Mouse (Mus musculus): ENCODE data around the gene Limk1. TPM values are rescaled to one million over a fixed set of nuclear protein-coding genes. Genes with fewer than 3 reads are reported as not detected.

Gene Limk1
- polyA plus RNA-seq, 1 experiment from 2014 or later: 3.8 TPM

DNA sequence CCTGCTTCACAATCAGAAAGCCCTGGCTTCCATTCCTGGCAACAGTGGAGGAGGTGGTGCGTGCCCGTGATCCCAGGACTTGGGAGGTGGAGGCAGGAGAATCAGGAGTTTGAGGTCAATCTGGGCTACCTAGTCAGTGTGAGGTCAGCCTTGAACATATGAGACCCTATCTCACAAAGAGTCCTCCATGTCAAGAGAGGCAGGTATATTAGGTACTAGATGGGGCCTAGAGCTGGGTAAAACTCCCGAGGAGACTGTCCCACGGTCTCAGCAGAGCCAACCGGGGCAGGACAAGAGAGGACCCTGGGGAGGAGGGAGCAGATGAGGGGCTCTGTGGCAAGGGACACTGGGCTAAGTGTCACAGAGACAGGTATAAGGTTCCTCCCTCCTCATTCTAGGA lies 10.9 kb downstream of the Limk1 start:
- 82% methylated on average over 5 of the region's 5 CpGs for WGBS
- no peak overlapping the region for H3K4me3 ChIP-seq

DNA sequence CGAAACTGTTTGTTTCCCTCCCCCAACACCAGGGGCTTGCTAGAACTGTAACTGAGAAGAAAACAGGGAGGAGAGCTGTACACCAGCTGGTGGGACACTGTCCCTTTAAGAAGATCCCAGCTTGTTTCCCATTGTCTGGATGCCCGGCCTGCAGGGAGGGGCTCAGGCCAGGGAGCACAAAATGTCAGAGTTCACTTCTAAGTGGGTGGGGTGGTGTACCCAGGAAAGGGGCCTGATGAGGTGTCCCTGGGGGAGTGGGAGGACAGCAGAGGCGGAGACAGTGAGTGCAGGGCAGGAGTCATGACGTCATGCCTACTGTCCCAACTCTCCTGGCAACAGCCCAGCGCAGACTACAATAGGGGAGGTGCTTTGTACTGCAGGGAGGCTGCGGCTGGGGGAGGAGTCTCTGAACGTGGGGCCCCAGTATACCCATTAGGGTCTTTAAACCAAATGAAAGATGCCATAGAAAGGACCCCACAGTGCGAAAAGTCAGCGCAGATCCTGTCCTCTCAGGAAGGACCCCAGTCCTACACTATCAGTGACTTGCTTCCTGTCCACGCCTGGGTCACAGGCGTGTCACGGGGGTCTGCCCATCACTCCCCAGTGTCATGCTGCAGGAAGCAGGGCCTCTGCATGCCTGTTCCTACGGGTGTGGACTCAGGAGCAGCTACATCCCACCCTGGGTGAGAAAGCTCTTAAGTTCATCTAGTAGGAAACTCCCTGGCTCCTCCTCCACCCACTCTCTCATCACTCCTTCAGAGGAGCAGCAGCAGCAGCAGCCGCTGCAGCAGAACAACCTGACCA lies 12.2 kb downstream of the Limk1 start:
- peaks cover 60% of the 10 kb centered on the region for H3K4me1 ChIP-seq
- H3K9me3 ChIP-seq: no peaks in the 10 kb centered on the region
- peak overlapping the region; percentile 84 for H3K27ac ChIP-seq (replicated peaks)
- WGBS: 1% methylated on average over 14 of the region's 14 CpGs
- peak overlapping the region; percentile 52 for H3K4me3 ChIP-seq
- peak overlapping the region; percentile 82 for H3K4me2 ChIP-seq
- ATAC-seq (ENCODE audit: extremely low read depth, insufficient number of reproducible peaks, low FRiP score, low TSS enrichment): peak; percentile 75
- H3K27me3 ChIP-seq (replicated peaks): no peaks in the 10 kb centered on the region
- peak overlapping the region; percentile 77 for H3K9ac ChIP-seq
- H3K36me3 ChIP-seq: peaks cover 12% of the 10 kb centered on the region

More for the DNA sequence above, 10.9 kb downstream of the Limk1 start:
- Histone ChIP-seq H3K27me3 (replicated peaks) (no peaks in the 10 kb centered on the region), H3K36me3 (peaks cover 6% of the 10 kb centered on the region), H3K9me3 (no peaks in the 10 kb centered on the region), H3K27ac (replicated peaks) (0 out of 2 replicates have a peak overlapping the region, but pooled peaks have one; percentile 84), H3K9ac (no peak overlapping the region), H3K4me1 (peaks cover 62% of the 10 kb centered on the region), H3K4me2 (peak overlapping the region; percentile 82)
- no peak for ATAC-seq (ENCODE audit: extremely low read depth, insufficient number of reproducible peaks, low FRiP score, low TSS enrichment)

DNA sequence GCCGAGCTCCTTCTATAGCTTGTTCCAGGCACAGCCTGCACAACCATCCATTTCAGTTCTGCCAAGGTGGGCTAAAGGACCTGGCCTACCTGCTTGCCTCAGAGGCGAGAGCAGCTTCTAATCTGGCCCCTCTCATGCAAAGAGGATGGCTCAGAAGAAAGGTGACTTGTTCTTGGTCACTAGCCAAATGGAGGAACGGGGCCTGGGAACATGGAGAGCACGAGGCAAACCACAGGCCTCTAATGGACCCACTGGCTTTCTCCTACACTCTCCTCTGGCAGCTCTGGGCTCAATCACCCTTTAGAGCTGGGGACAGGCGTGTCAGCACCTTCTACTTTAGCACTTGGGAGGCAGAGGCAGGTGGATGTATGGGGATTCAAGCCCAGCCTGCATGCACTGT lies 13.4 kb downstream of the Limk1 start:
- no peaks in the 10 kb centered on the region for H3K27me3 ChIP-seq (replicated peaks)
- peaks cover 20% of the 10 kb centered on the region for H3K36me3 ChIP-seq
- H3K4me1 ChIP-seq: peaks cover 48% of the 10 kb centered on the region
- no peak overlapping the region for H3K4me3 ChIP-seq
- no peaks in the 10 kb centered on the region for H3K9me3 ChIP-seq
- H3K9ac ChIP-seq: 0 out of 2 replicates have a peak overlapping the region, but pooled peaks have one; percentile 50
- H3K4me2 ChIP-seq: no peak overlapping the region
- 54% methylated on average over 5 of the region's 5 CpGs for WGBS
- ATAC-seq (ENCODE audit: extremely low read depth, insufficient number of reproducible peaks, low FRiP score, low TSS enrichment): no peak
- H3K27ac ChIP-seq (replicated peaks): peak overlapping the region; percentile 84; the same call in 1 of the 2 replicates

- no peak for ATAC-seq (ENCODE audit: extremely low read depth, insufficient number of reproducible peaks, low FRiP score, low TSS enrichment)
- H3K36me3 ChIP-seq: peaks cover 40% of the 10 kb centered on the region
- 86% methylated on average over 6 of the region's 6 CpGs for WGBS
- no peak overlapping the region for H3K27ac ChIP-seq (replicated peaks)
- no peak overlapping the region for H3K4me3 ChIP-seq
- no peaks in the 10 kb centered on the region for H3K27me3 ChIP-seq (replicated peaks)
- peaks cover 28% of the 10 kb centered on the region for H3K4me1 ChIP-seq
- no peak overlapping the region for H3K9ac ChIP-seq
- H3K4me2 ChIP-seq: no peak overlapping the region
- no peaks in the 10 kb centered on the region for H3K9me3 ChIP-seq
Observed at GRCm38 (mm10) chr5:134672611-134673010, 15.8 kb downstream of the Limk1 start.

- no peak overlapping the region for H3K27ac ChIP-seq (replicated peaks)
- H3K9ac ChIP-seq: no peak overlapping the region
- no peaks in the 10 kb centered on the region for H3K27me3 ChIP-seq (replicated peaks)
- H3K4me1 ChIP-seq: peaks cover 25% of the 10 kb centered on the region
- H3K4me2 ChIP-seq: no peak overlapping the region
- WGBS: 83% methylated on average over 1 of the region's 1 CpGs
- ATAC-seq (ENCODE audit: extremely low read depth, insufficient number of reproducible peaks, low FRiP score, low TSS enrichment): no peak
- H3K36me3 ChIP-seq: peaks cover 40% of the 10 kb centered on the region
- H3K4me3 ChIP-seq: no peak overlapping the region
- H3K9me3 ChIP-seq: no peaks in the 10 kb centered on the region
Observed at GRCm38 (mm10) chr5:134672198-134672516, 16.2 kb downstream of the Limk1 start.

DNA sequence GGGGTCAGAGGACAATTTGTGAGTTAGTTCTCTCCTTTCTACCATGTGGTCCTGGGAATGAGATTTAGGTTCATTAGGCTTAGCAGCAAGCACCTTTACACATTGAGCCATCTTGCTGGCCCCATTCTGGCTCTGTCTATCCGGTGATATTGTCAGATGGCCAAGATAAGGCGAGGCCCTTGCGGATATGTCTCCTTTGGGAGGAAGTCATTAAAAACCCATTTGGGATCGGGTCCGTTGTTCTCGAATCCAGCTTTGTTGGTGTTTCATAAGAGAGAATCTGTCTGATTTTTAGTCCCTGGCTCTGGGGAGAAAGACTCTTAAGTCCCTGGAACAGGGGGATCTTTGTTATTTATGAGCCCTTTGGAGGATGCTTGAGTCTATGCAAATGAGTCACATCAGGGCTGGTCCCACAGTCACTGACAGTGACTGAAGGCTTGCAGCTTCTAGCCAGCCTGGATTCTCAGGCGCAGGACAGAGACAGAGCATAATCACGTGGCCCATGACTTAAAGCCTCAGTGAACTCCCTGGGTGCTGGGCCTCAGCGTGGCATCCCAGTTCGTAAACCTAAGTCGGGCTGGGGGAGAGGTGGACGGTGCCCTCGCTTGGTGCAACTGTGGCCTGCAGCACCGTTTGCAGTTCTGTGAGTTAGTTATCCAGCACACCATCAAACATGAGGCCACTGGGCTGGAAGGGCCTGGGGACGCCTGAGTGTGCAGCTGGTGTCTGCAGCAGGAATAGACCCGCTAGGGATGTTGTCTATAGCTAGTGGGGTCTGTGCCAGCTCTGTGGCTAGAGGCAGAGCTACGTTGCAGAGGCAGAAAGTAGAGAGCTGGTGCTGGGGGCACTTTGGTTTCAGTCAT lies 16.8 kb downstream of the Limk1 start:
- Histone ChIP-seq H3K9me3 (no peaks in the 10 kb centered on the region), H3K9ac (no peak overlapping the region), H3K27me3 (replicated peaks) (no peaks in the 10 kb centered on the region), H3K4me2 (no peak overlapping the region), H3K4me1 (peaks cover 19% of the 10 kb centered on the region), H3K36me3 (peaks cover 42% of the 10 kb centered on the region), H3K4me3 (no peak overlapping the region), H3K27ac (replicated peaks) (no peak overlapping the region)
- WGBS: 78% methylated on average over 17 of the region's 17 CpGs
- no peak for ATAC-seq (ENCODE audit: extremely low read depth, insufficient number of reproducible peaks, low FRiP score, low TSS enrichment)

GRCm38 (mm10) chr5:134669001-134669708 lies 19.2 kb downstream of the Limk1 start:
- H3K4me2 ChIP-seq: no peak overlapping the region
- H3K4me1 ChIP-seq: no peaks in the 10 kb centered on the region
- H3K36me3 ChIP-seq: peaks cover 66% of the 10 kb centered on the region
- no peak overlapping the region for H3K27ac ChIP-seq (replicated peaks)
- no peak for ATAC-seq (ENCODE audit: extremely low read depth, insufficient number of reproducible peaks, low FRiP score, low TSS enrichment)
- no peak overlapping the region for H3K9ac ChIP-seq
- 70% methylated on average over 20 of the region's 20 CpGs for WGBS
- H3K9me3 ChIP-seq: no peaks in the 10 kb centered on the region
- no peaks in the 10 kb centered on the region for H3K27me3 ChIP-seq (replicated peaks)
- no peak overlapping the region for H3K4me3 ChIP-seq

DNA sequence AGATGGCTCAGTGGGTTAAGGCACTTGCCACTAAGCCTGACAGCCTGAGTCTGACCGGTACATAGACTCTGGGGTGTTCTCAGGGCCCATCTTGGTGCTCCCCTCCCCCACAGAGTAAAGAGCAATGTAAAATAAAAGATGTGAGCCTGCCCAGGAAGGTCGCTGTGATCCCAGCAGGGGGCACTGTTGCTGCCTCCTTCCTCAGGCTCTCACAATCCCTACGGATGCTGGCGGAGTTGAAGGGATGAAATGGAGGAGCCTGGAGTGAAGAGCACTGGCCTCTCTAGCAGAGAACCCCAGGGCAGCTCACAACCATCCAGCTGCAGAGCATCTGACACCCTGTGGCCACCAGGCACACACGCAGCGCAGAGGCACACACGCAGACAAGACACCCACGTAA lies 19.9 kb downstream of the Limk1 start:
- Histone ChIP-seq H3K4me3 (no peak overlapping the region), H3K27me3 (replicated peaks) (no peaks in the 10 kb centered on the region), H3K36me3 (peaks cover 73% of the 10 kb centered on the region), H3K4me2 (no peak overlapping the region), H3K9me3 (no peaks in the 10 kb centered on the region), H3K27ac (replicated peaks) (no peak overlapping the region), H3K9ac (no peak overlapping the region), H3K4me1 (no peaks in the 10 kb centered on the region)
- no peak for ATAC-seq (ENCODE audit: extremely low read depth, insufficient number of reproducible peaks, low FRiP score, low TSS enrichment)
- 36% methylated on average over 8 of the region's 8 CpGs for WGBS

DNA sequence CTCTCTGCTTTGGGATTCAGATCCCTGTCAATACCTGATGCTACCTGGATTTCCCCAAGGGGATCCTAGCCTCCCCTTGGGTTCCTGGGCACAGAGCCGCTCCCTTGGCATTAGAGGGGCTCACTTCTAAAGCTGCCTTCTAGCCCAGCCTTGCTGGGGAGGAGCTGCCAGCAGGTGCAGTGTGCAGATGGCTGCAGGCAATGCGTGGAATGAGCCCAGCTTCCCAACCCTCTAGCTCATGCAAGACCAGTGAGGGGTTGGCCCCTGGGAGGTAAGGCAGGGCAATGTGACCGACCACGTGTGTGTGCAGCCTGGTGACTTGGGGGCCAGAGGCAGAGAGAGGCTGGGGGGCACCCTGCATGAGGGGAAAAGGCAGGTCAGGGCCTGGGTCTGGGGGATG lies 31.7 kb downstream of the Limk1 start:
- H3K27ac ChIP-seq (replicated peaks): no peak overlapping the region
- H3K9ac ChIP-seq: no peak overlapping the region
- no peak overlapping the region for H3K4me3 ChIP-seq
- H3K4me2 ChIP-seq: no peak overlapping the region
- no peaks in the 10 kb centered on the region for H3K27me3 ChIP-seq (replicated peaks)
- ATAC-seq (ENCODE audit: extremely low read depth, insufficient number of reproducible peaks, low FRiP score, low TSS enrichment): no peak; the same call in 1 of the 2 replicates
- H3K9me3 ChIP-seq: no peaks in the 10 kb centered on the region
- H3K4me1 ChIP-seq: peaks cover 6% of the 10 kb centered on the region; the same call in 1 of the 2 replicates
- 71% methylated on average over 4 of the region's 4 CpGs for WGBS
- H3K36me3 ChIP-seq: peaks cover 49% of the 10 kb centered on the region

GRCm38 (mm10) chr5:134652015-134652414 lies 36.4 kb downstream of the Limk1 start:
- WGBS: 48% methylated on average over 7 of the region's 7 CpGs
- Histone ChIP-seq H3K4me1 (peaks cover 8% of the 10 kb centered on the region; the same call in 1 of the 2 replicates), H3K36me3 (peaks cover 4% of the 10 kb centered on the region), H3K27ac (replicated peaks) (no peak overlapping the region), H3K27me3 (replicated peaks) (no peaks in the 10 kb centered on the region), H3K4me3 (no peak overlapping the region), H3K4me2 (no peak overlapping the region), H3K9ac (no peak overlapping the region), H3K9me3 (no peaks in the 10 kb centered on the region)
- ATAC-seq (ENCODE audit: extremely low read depth, insufficient number of reproducible peaks, low FRiP score, low TSS enrichment): no peak

DNA sequence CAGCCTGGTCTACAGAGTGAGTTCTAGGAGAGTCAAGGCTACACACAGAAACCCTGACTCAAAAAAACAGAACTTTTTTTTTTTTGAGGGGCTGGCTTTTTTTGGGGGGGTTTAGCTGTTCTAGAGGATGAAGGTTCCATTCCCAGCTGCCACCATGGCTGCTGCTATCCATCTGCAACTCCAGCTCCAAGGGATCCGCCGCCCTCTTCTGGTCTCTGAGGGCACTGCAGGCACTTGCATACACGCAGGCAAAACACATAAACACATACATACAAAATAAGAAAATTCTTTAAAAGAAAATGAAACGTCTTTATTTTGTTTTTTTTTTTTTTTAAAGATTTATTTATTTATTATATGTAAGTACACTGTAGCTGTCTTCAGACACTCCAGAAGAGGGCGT lies 37.5 kb downstream of the Limk1 start:
- Histone ChIP-seq H3K4me2 (no peak overlapping the region), H3K9ac (no peak overlapping the region), H3K36me3 (no peaks in the 10 kb centered on the region), H3K4me3 (no peak overlapping the region), H3K27ac (replicated peaks) (no peak overlapping the region), H3K9me3 (no peaks in the 10 kb centered on the region), H3K4me1 (peaks cover 8% of the 10 kb centered on the region; the same call in 1 of the 2 replicates), H3K27me3 (replicated peaks) (no peaks in the 10 kb centered on the region)
- 48% methylated on average over 5 of the region's 5 CpGs for WGBS
- no peak for ATAC-seq (ENCODE audit: extremely low read depth, insufficient number of reproducible peaks, low FRiP score, low TSS enrichment)

Data from heart, embryonic 13.5 days (tissue).